Mouse (Mus musculus) CH12.LX (cell line): ENCODE measurements around the gene Coq8a. TPM values are rescaled to one million over a fixed set of nuclear protein-coding genes. Genes with fewer than 3 reads are reported as not detected.

Source experiments
- DNase-seq: peaks from one replicate; pipeline ENCODE4 v3.0.0-alpha.2; 2013; ENCODE audit errors: extremely low read depth
- H3K27ac ChIP-seq: 2 replicates; pipeline ENCODE4 v1.5.1; 2012; ENCODE audit warnings: low read depth, mild to moderate bottlenecking, control low read depth, moderate library complexity; ENCODE audit not compliant: insufficient read depth
- H3K27me3 ChIP-seq: replicated peaks from 2 replicates; pipeline ENCODE3; 2012; ENCODE audit warnings: inconsistent platforms
- H3K36me3 ChIP-seq, 2 experiments: replicated peaks in 1 of 2; 2 replicates each; pipeline versions ENCODE3 to v1.6.1; 2012; ENCODE audit warnings: inconsistent platforms in 1 of 2, low read length in 1 of 2, mild to moderate bottlenecking in 1 of 2, mixed read lengths in 1 of 2, moderate library complexity in 1 of 2; ENCODE audit not compliant: control insufficient read depth in 1 of 2, insufficient read depth in 1 of 2
- H3K4me1 ChIP-seq, 2 experiments: 2 replicates each; pipeline ENCODE4 v1.6.1; 2012; ENCODE audit warnings: inconsistent platforms in 1 of 2, moderate library complexity in 1 of 2; ENCODE audit not compliant: insufficient read depth in 2 of 2, control insufficient read depth in 1 of 2
- H3K4me2 ChIP-seq: 2 replicates; pipeline ENCODE4 v1.6.1; 2012; ENCODE audit warnings: low read depth, mild to moderate bottlenecking, control low read depth; ENCODE audit not compliant: poor library complexity, insufficient read depth, severe bottlenecking
- H3K4me3 ChIP-seq, 3 experiments: fragments of 150-350 bp in 1 of 3; sonication (generic) in 1 of 3; replicated peaks in 1 of 3; 2 replicates each; pipeline versions ENCODE3 to v1.5.1; 2011 to 2012; ENCODE audit warnings: low read depth in 2 of 3, low read length in 2 of 3, mild to moderate bottlenecking in 2 of 3, moderate library complexity in 2 of 3, control low read depth in 1 of 3, improper control_type of control experiment in 1 of 3, inconsistent platforms in 1 of 3, mixed read lengths in 1 of 3; ENCODE audit not compliant: poor library complexity in 1 of 3
- H3K79me2 ChIP-seq: replicated peaks from 2 replicates; pipeline ENCODE4 v1.6.1; 2012; ENCODE audit warnings: mild to moderate bottlenecking, moderate library complexity; ENCODE audit not compliant: control insufficient read depth, poor library complexity, insufficient read depth, severe bottlenecking; ENCODE audit errors: extremely low read depth
- H3K9ac ChIP-seq: 2 replicates; pipeline ENCODE4 v1.6.1; 2012; ENCODE audit warnings: low read depth, mild to moderate bottlenecking, control low read depth, moderate library complexity; ENCODE audit not compliant: insufficient read depth
- H3K9me3 ChIP-seq: replicated peaks from 2 replicates; pipeline ENCODE3; 2012; ENCODE audit warnings: low read length, inconsistent platforms, mixed read lengths
- BHLHE40 ChIP-seq: IDR thresholded peaks from 2 replicates; pipeline ENCODE4 v1.6.1; 2011; ENCODE audit warnings: mild to moderate bottlenecking, low read depth, low read length, improper control_type of control experiment
- CTCF ChIP-seq, 2 experiments: IDR thresholded peaks in 1 of 2; conservative IDR thresholded peaks in 1 of 2; 2 replicates each; pipeline ENCODE4 v1.5.1; 2011 to 2012; ENCODE audit warnings: low read depth in 2 of 2, low read length in 2 of 2, improper control_type of control experiment in 1 of 2, inconsistent platforms in 1 of 2, mild to moderate bottlenecking in 1 of 2, moderate library complexity in 1 of 2
- EP300 ChIP-seq: IDR thresholded peaks from 2 replicates; pipeline ENCODE4 v1.6.1; 2011; ENCODE audit warnings: low read length, improper control_type of control experiment
- HCFC1 ChIP-seq: IDR thresholded peaks from 2 replicates; pipeline ENCODE4 v1.6.1; 2012; ENCODE audit warnings: low read depth, mild to moderate bottlenecking, inconsistent platforms, low read length, improper control_type of control experiment
- IRF4 ChIP-seq: IDR thresholded peaks from 2 replicates; pipeline ENCODE4 v1.6.1; 2014; ENCODE audit warnings: low read depth, mild to moderate bottlenecking, inconsistent platforms, low read length, improper control_type of control experiment
- JUN ChIP-seq: IDR thresholded peaks from 2 replicates; pipeline ENCODE4 v1.6.1; 2011; ENCODE audit warnings: low read depth, mild to moderate bottlenecking, low read length, improper control_type of control experiment, moderate library complexity; ENCODE audit not compliant: insufficient read depth
- KAT2A ChIP-seq: IDR thresholded peaks from 2 replicates; pipeline ENCODE4 v1.6.1; 2012; ENCODE audit warnings: low read length, improper control_type of control experiment, inconsistent platforms; ENCODE audit not compliant: insufficient replicate concordance
- MEF2A ChIP-seq: IDR thresholded peaks from 2 replicates; pipeline ENCODE4 v1.6.1; 2014; ENCODE audit warnings: low read depth, mild to moderate bottlenecking, inconsistent platforms, low read length, improper control_type of control experiment, borderline replicate concordance
- MYC ChIP-seq: IDR thresholded peaks from 2 replicates; pipeline ENCODE4 v1.6.1; 2011; ENCODE audit warnings: low read depth, mild to moderate bottlenecking, improper control_type of control experiment, low read length
- POLR2AphosphoS2 ChIP-seq: IDR thresholded peaks from 2 replicates; pipeline ENCODE4 v1.6.1; 2011; ENCODE audit warnings: low read depth, low read length, improper control_type of control experiment
- RAD21 ChIP-seq: IDR thresholded peaks from 2 replicates; pipeline ENCODE4 v1.6.1; 2011; ENCODE audit warnings: low read depth, mild to moderate bottlenecking, low read length, improper control_type of control experiment, moderate library complexity
- SMC3 ChIP-seq: IDR thresholded peaks from 2 replicates; pipeline ENCODE4 v1.6.1; 2011; ENCODE audit warnings: low read depth, low read length, improper control_type of control experiment
- TBP ChIP-seq: conservative IDR thresholded peaks from 2 replicates; pipeline ENCODE4 v1.6.1; 2011; ENCODE audit warnings: low read depth, low read length, improper control_type of control experiment
- TCF12 ChIP-seq: IDR thresholded peaks from 2 replicates; pipeline ENCODE4 v1.6.1; 2014; ENCODE audit warnings: low read depth, mild to moderate bottlenecking, inconsistent platforms, low read length, improper control_type of control experiment
- USF2 ChIP-seq: conservative IDR thresholded peaks from 2 replicates; pipeline ENCODE4 v1.6.1; 2011; ENCODE audit warnings: low read depth, low read length, improper control_type of control experiment
- ZC3H11A ChIP-seq: IDR thresholded peaks from 2 replicates; pipeline ENCODE4 v1.6.1; 2012; ENCODE audit warnings: low read depth, mild to moderate bottlenecking, inconsistent platforms, low read length, improper control_type of control experiment
- ZKSCAN1 ChIP-seq: IDR thresholded peaks from 2 replicates; pipeline ENCODE4 v1.6.1; 2012; ENCODE audit warnings: low read depth, inconsistent platforms, low read length, improper control_type of control experiment, borderline replicate concordance
- ZMIZ1 ChIP-seq: IDR thresholded peaks from 2 replicates; pipeline ENCODE4 v1.6.1; 2012; ENCODE audit warnings: low read depth, mild to moderate bottlenecking, inconsistent platforms, low read length, improper control_type of control experiment
- ZNF384 ChIP-seq: IDR thresholded peaks from 2 replicates; pipeline ENCODE4 v1.6.1; 2012; ENCODE audit warnings: low read depth, low read length, improper control_type of control experiment, inconsistent platforms
- dilution Hi-C: fragments of 300-500 bp; cut with MboI; formaldehyde crosslinking; loops from 2 replicates; pipeline ENCODE4 v1.14.3; 2020; ENCODE audit warnings: low sequenced_read_pairs; ENCODE audit not compliant: extremely low pct_unique_long_range_greater_than_20kb, extremely low pct_ligation_motif_present
- in situ Hi-C: fragments of 300-500 bp; cut with MboI; formaldehyde crosslinking; loops from 3 replicates; pipeline ENCODE4 v1.14.3; 2019; ENCODE audit warnings: low sequenced_read_pairs, low pct_ligation_motif_present, low pct_unique_long_range_greater_than_20kb, mixed read lengths
- polyA plus RNA-seq: library from polyadenylated mRNA; unstranded; fragments of >175 nt; gene quantifications from 2 replicates; pipeline ENCODE4 v1.2.1, GENCODE M21; 2012; ENCODE audit warnings: low read depth; ENCODE audit not compliant: insufficient read length
- total RNA-seq, 2 experiments: library from RNA; depleted of rRNA; stranded (reverse); fragments of 300-350 nt in 1 of 2; fragments of >200 nt in 1 of 2; gene quantifications; 2 replicates each; pipeline ENCODE4 v1.2.3; 2012 to 2014

The Coq8a gene
- total and polyA plus RNA-seq, 3 experiments = 73.4 to 237 (median 88.1) TPM

GRCm38 (mm10) chr1:180231729-180232128 lies 32.3 kb upstream of the Coq8a start:
- H3K9me3 ChIP-seq = no peaks in the 10 kb centered on the region
- H3K79me2 ChIP-seq = no peaks in the 10 kb centered on the region
- H3K36me3 ChIP-seq = peaks cover 13 to 92% of the 10 kb centered on the region in 2 experiments
- H3K4me3 ChIP-seq = no peak overlapping the region
- no peak for DNase-seq
- H3K27ac ChIP-seq = no peak overlapping the region
- TF ChIP-seq TCF12 = no peak
- no peak for TF ChIP-seq EP300
- no peak for TF ChIP-seq USF2
- TF ChIP-seq ZC3H11A = no peak
- TF ChIP-seq JUN = no peak
- TF ChIP-seq MYC = no peak
- TF ChIP-seq KAT2A = no peak
- no peak for TF ChIP-seq ZNF384
- TF ChIP-seq RAD21 = no peak
- no peak for TF ChIP-seq TBP
- no peak for TF ChIP-seq HCFC1
- TF ChIP-seq CTCF (conservative IDR thresholded peaks at IDR 0.05 in 1 of 2, IDR thresholded peaks at IDR 0.05 in 1 of 2; ENCODE audit: low read depth in 2 of 2, low read length in 2 of 2) = no peak
- no peak for TF ChIP-seq ZMIZ1
- TF ChIP-seq POLR2AphosphoS2 = no peak
- TF ChIP-seq MEF2A = no peak
- H3K4me2 ChIP-seq = no peak overlapping the region
- dilution Hi-C loops (no loop called here), in situ Hi-C loops (no loop called here)
- no peak overlapping the region for H3K9ac ChIP-seq
- no peaks in the 10 kb centered on the region for H3K27me3 ChIP-seq
- H3K4me1 ChIP-seq = peaks cover 5 to 15% of the 10 kb centered on the region in 2 experiments; a peak in 3 of 4 replicates

- peaks cover 13 to 83% of the 10 kb centered on the region in 2 experiments for H3K36me3 ChIP-seq
- in situ Hi-C loops = no loop called here
- TF ChIP-seq ZMIZ1 = no peak
- peak; percentile 63 for TF ChIP-seq RAD21
- TF ChIP-seq BHLHE40 = no peak
- TF ChIP-seq IRF4 = no peak
- peak; percentile 68 to 77 for TF ChIP-seq CTCF (conservative IDR thresholded peaks at IDR 0.05 in 1 of 2, IDR thresholded peaks at IDR 0.05 in 1 of 2; ENCODE audit: low read depth in 2 of 2, low read length in 2 of 2)
- TF ChIP-seq ZKSCAN1 = no peak
- peak; percentile 54 for TF ChIP-seq SMC3
Observed at GRCm38 (mm10) chr1:180230580-180230979, 31.2 kb upstream of the Coq8a start.

More at GRCm38 (mm10) chr1:180230580-180230979, 31.2 kb upstream of the Coq8a start:
- DNase-seq = peak; percentile 42
- Histone ChIP-seq H3K4me1 (peaks cover 5 to 24% of the 10 kb centered on the region in 2 experiments; a peak in 3 of 4 replicates), H3K4me2 (no peak overlapping the region), H3K4me3 (no peak overlapping the region), H3K27me3 (no peaks in the 10 kb centered on the region), H3K9me3 (no peaks in the 10 kb centered on the region), H3K27ac (no peak overlapping the region), H3K9ac (no peak overlapping the region), H3K79me2 (no peaks in the 10 kb centered on the region)
- dilution Hi-C loops = no loop called here
